Comparison of ENCODE assay signal across 9 mouse cellular contexts in genomic region chr5:20941205-20941604, GRCm38 (mm10). TPM values are rescaled to one million over a fixed set of nuclear protein-coding genes. Genes with fewer than 3 reads are reported as not detected.
DNase-seq lines count a peak whose midpoint lies in the region; ATAC-seq and TF ChIP-seq lines count a peak whose summit lies in the region.
"Had no signal": no experiment of that assay in that cellular context is flagged by ENCODE, and none has a peak within 500 bp of the region (broad histone marks: within the 10 kb centered on the region; RNA-seq: fewer than 3 reads in every experiment).

No protein-coding gene starts in this region.

- H3K36me3 ChIP-seq in G1E (replicated peaks): peaks cover 45% of the 10 kb centered on the region
- H3K36me3 ChIP-seq in intestine, postnatal 0 days (ENCODE audit: control insufficient read depth, insufficient read depth): no peaks in the 10 kb centered on the region
- no peaks in the 10 kb centered on the region for H3K36me3 ChIP-seq in midbrain, embryonic 16.5 days (ENCODE audit: control insufficient read depth, insufficient read depth, low read length)
- H3K36me3 ChIP-seq: embryonic facial prominence, embryonic 15.5 days had no signal

- 24% methylated on average over 5 of the region's 5 CpGs for WGBS in intestine, postnatal 0 days
- WGBS in midbrain, embryonic 16.5 days: 60% methylated on average over 5 of the region's 5 CpGs

- H3K27ac ChIP-seq in intestine, postnatal 0 days (ENCODE audit: low read depth, low read length): no peak overlapping the region
- no peak overlapping the region for H3K27ac ChIP-seq in midbrain, embryonic 16.5 days (ENCODE audit: low read length)
- H3K27ac ChIP-seq: embryonic facial prominence, embryonic 15.5 days had no signal

- peak; percentile 29 to 74 for DNase-seq in adrenal gland, adult (ENCODE audit: inconsistent age in 2 of 2, low spot score in 1 of 2)
- DNase-seq in adrenal gland, adult 18-20 months (ENCODE audit: low spot score in 2 of 2): no peak
- peak; percentile 39 for DNase-seq in G1E (ENCODE audit: low spot score)
- no peak for DNase-seq in urinary bladder, postnatal 10 days (ENCODE audit: low spot score)

- H3K9ac ChIP-seq in intestine, postnatal 0 days (ENCODE audit: low read depth, low read length): no peak overlapping the region
- no peak overlapping the region for H3K9ac ChIP-seq in midbrain, embryonic 16.5 days (ENCODE audit: low read depth, low read length)
- H3K9ac ChIP-seq: embryonic facial prominence, embryonic 15.5 days had no signal

- no peak for TF ChIP-seq CTCF in G1E (IDR thresholded peaks at IDR 0.05; ENCODE audit: low read depth, low read length)
- no peak for TF ChIP-seq CTCF in intestine, postnatal 0 days (IDR thresholded peaks at IDR 0.05; ENCODE audit: low read depth)

- H3K4me2 ChIP-seq in intestine, postnatal 0 days (replicated peaks; ENCODE audit: low read depth): no peak overlapping the region
- no peak overlapping the region for H3K4me2 ChIP-seq in midbrain, embryonic 16.5 days (ENCODE audit: low read length)
- H3K4me2 ChIP-seq: embryonic facial prominence, embryonic 15.5 days had no signal

- peaks cover 78% of the 10 kb centered on the region for H3K4me1 ChIP-seq in G1E (ENCODE audit: insufficient read depth, low read depth, low read length)
- 0 out of 2 replicates have a peak, but pooled peaks cover 2% of the 10 kb centered on the region for H3K4me1 ChIP-seq in intestine, postnatal 0 days (replicated peaks; ENCODE audit: control insufficient read depth, insufficient read depth, low read length)
- H3K4me1 ChIP-seq in midbrain, embryonic 16.5 days (ENCODE audit: control insufficient read depth, insufficient read depth, low read length): no peaks in the 10 kb centered on the region

- H3K4me3 ChIP-seq in G1E (ENCODE audit: low read depth, low read length): peak overlapping the region; percentile 30; the same call in 1 of the 2 replicates
- H3K4me3 ChIP-seq in intestine, postnatal 0 days (ENCODE audit: low read depth, low read length): no peak overlapping the region
- no peak overlapping the region for H3K4me3 ChIP-seq in midbrain, embryonic 16.5 days (ENCODE audit: low read depth, low read length)
- H3K4me3 ChIP-seq: embryonic facial prominence, embryonic 15.5 days had no signal

- H3K9me3 ChIP-seq in G1E (replicated peaks): no peaks in the 10 kb centered on the region
- H3K9me3 ChIP-seq in intestine, postnatal 0 days (ENCODE audit: control insufficient read depth): no peaks in the 10 kb centered on the region
- no peaks in the 10 kb centered on the region for H3K9me3 ChIP-seq in midbrain, embryonic 16.5 days (replicated peaks; ENCODE audit: control insufficient read depth, low read length, poor library complexity, severe bottlenecking)
- H3K9me3 ChIP-seq: embryonic facial prominence, embryonic 15.5 days had no signal

- no peaks in the 10 kb centered on the region for H3K27me3 ChIP-seq in G1E (ENCODE audit: insufficient read depth, low read length)
- no peaks in the 10 kb centered on the region for H3K27me3 ChIP-seq in intestine, postnatal 0 days (replicated peaks; ENCODE audit: control insufficient read depth, insufficient read depth, low read length)
- no peaks in the 10 kb centered on the region for H3K27me3 ChIP-seq in midbrain, embryonic 16.5 days (ENCODE audit: control insufficient read depth, insufficient read depth, low read depth, low read length)
- H3K27me3 ChIP-seq: embryonic facial prominence, embryonic 15.5 days had no signal

- ATAC-seq in G1E (ENCODE audit: extremely low read depth, insufficient number of reproducible peaks, low FRiP score, poor library complexity, severe bottlenecking): peak; percentile 85
- peak; percentile 65 for ATAC-seq in erythroid progenitor cell, adult 5-6 weeks (replicated peaks; ENCODE audit: low FRiP score, poor library complexity, severe bottlenecking)
- ATAC-seq in intestine, postnatal 0 days: peak; percentile 69; the same call in 1 of the 2 replicates
- peak; percentile 93 for ATAC-seq in monocyte, adult 5-6 weeks (replicated peaks; ENCODE audit: insufficient number of reproducible peaks, low FRiP score, low TSS enrichment, poor library complexity, severe bottlenecking)
- no peak for ATAC-seq in midbrain, embryonic 16.5 days

RNA-seq across cellular contexts. Expression of gene Rsbn1l, which starts 15.0 kb away (rescaled TPM):
- 10 to 100 TPM; 11.9 to 13.4 TPM for total RNA-seq in adrenal gland, adult 18-20 months (2021)
- 90.5 and 90.8 TPM in 2 replicates for total RNA-seq in G1E (2014; fragmentation: Nextera tagmentation)
- 63.7 and 69.7 TPM in 2 replicates for total RNA-seq in G1E (2017)
- 15.7 and 16.7 TPM in 2 replicates for polyA plus RNA-seq in G1E (2012)
- total RNA-seq in erythroid progenitor cell, adult 5-6 weeks (2015; ENCODE audit: low replicate concordance): 47.2 and 60.4 TPM in 2 replicates
- total RNA-seq in erythroid progenitor cell, adult 5-6 weeks (2017; ENCODE audit: low replicate concordance): 51.8 and 72.5 TPM in 2 replicates
- 3.7 and 4.3 TPM in 2 replicates for polyA plus RNA-seq in intestine, postnatal 0 days (2015; fragmentation: Nextera tagmentation; extraction: Ambion mirVana)
- total RNA-seq in monocyte, adult 5-6 weeks (2017): 46.5 to 65.5 TPM (median 51.9 TPM) in 3 replicates
- 4.3 and 4.9 TPM in 2 replicates for polyA plus RNA-seq in midbrain, embryonic 16.5 days (2015; fragmentation: Nextera tagmentation; extraction: Ambion mirVana)

RNA-seq across cellular contexts. Expression of gene Tmem60, which starts 59.2 kb away (rescaled TPM):
- total RNA-seq in adrenal gland, adult 18-20 months (2021): 10 to 100 TPM; 17.4 to 20.1 TPM
- total RNA-seq in G1E (2014; fragmentation: Nextera tagmentation): 43.8 and 48.6 TPM in 2 replicates
- 37.9 and 52.2 TPM in 2 replicates for total RNA-seq in G1E (2017)
- polyA plus RNA-seq in G1E (2012): 2.8 and 3.5 TPM in 2 replicates
- 53.7 and 79.6 TPM in 2 replicates for total RNA-seq in erythroid progenitor cell, adult 5-6 weeks (2015; ENCODE audit: low replicate concordance)
- 27.4 and 30.8 TPM in 2 replicates for total RNA-seq in erythroid progenitor cell, adult 5-6 weeks (2017; ENCODE audit: low replicate concordance)
- 43.6 and 44.8 TPM in 2 replicates for polyA plus RNA-seq in intestine, postnatal 0 days (2015; fragmentation: Nextera tagmentation; extraction: Ambion mirVana)
- 9.7 to 19.7 TPM (median 12.5 TPM) in 3 replicates for total RNA-seq in monocyte, adult 5-6 weeks (2017)
- polyA plus RNA-seq in midbrain, embryonic 16.5 days (2015; fragmentation: Nextera tagmentation; extraction: Ambion mirVana): 61.0 and 61.4 TPM in 2 replicates

RNA-seq across cellular contexts. Expression of gene Phtf2, which starts 59.3 kb away (rescaled TPM):
- 10 to 100 TPM in 1 of 2 experiments, 1 to 10 TPM in 1; 8.2 to 11.1 TPM for total RNA-seq in adrenal gland, adult 18-20 months (2021)
- total RNA-seq in G1E (2014; fragmentation: Nextera tagmentation) (43.3 and 44.0 TPM in 2 replicates), G1E (2017) (35.7 and 43.5 TPM in 2 replicates)
- polyA plus RNA-seq in G1E (2012): 5.4 and 5.8 TPM in 2 replicates
- 20.2 and 23.9 TPM in 2 replicates for total RNA-seq in erythroid progenitor cell, adult 5-6 weeks (2015; ENCODE audit: low replicate concordance)
- 16.3 and 17.9 TPM in 2 replicates for total RNA-seq in erythroid progenitor cell, adult 5-6 weeks (2017; ENCODE audit: low replicate concordance)
- polyA plus RNA-seq in intestine, postnatal 0 days (2015; fragmentation: Nextera tagmentation; extraction: Ambion mirVana): 2.3 and 3.0 TPM in 2 replicates
- 33.4 to 43.6 TPM (median 39.7 TPM) in 3 replicates for total RNA-seq in monocyte, adult 5-6 weeks (2017)
- polyA plus RNA-seq in midbrain, embryonic 16.5 days (2015; fragmentation: Nextera tagmentation; extraction: Ambion mirVana): 27.6 and 31.0 TPM in 2 replicates

Comparison
In these comparisons a context has a peak if more than half of its experiments do, and no peak if none do; other contexts are left out.
1. DNase-seq: peak in adrenal gland, adult (2 of 2) and G1E (single experiment); none in adrenal gland, adult 18-20 months (0 of 2) and urinary bladder, postnatal 10 days (single experiment).